Mouse (Mus musculus) forebrain, postnatal 0 days (tissue): ENCODE measurements at regions not wholly inside any gene's neighbourhood (a gene's known extent, or its start where the extent isn't known, plus 50 kb on each side); places are given as distances from the start of the nearest gene placed in this dataset.

Experiments
- ATAC-seq: fragments of 200-750 bp; cut with Nextera tagmentation; 2 replicates; pipeline ENCODE4 v1.8.0; 2017; ENCODE audit warnings: mild to moderate bottlenecking, moderate library complexity
- DNase-seq: peaks from one replicate; pipeline ENCODE4 v3.0.0-alpha.2; 2015
- H3K27ac ChIP-seq: fragments of 300-500 bp; sonication (generic); 2 replicates; pipeline ENCODE4 v1.5.1; 2014; ENCODE audit warnings: low read depth, mild to moderate bottlenecking, antibody characterized with exemption, low read length, moderate library complexity, mixed read lengths
- H3K27me3 ChIP-seq: fragments of 300-500 bp; sonication (generic); 2 replicates; pipeline ENCODE4 v1.6.1; 2014; ENCODE audit warnings: mild to moderate bottlenecking, low read length, mixed read lengths; ENCODE audit not compliant: insufficient read depth
- H3K36me3 ChIP-seq: fragments of 300-500 bp; sonication (generic); 2 replicates; pipeline ENCODE4 v1.6.1; 2014; ENCODE audit warnings: mild to moderate bottlenecking, moderate library complexity; ENCODE audit not compliant: insufficient read depth
- H3K4me1 ChIP-seq: fragments of 300-500 bp; sonication (generic); 2 replicates; pipeline ENCODE4 v1.6.1; 2014; ENCODE audit warnings: antibody characterized with exemption; ENCODE audit not compliant: insufficient read depth
- H3K4me2 ChIP-seq: fragments of 300-500 bp; sonication (generic); 2 replicates; pipeline ENCODE4 v1.6.1; 2014; ENCODE audit warnings: low read depth, mild to moderate bottlenecking, moderate library complexity
- H3K4me3 ChIP-seq: fragments of 300-500 bp; sonication (generic); 2 replicates; pipeline ENCODE4 v1.5.1; 2014; ENCODE audit warnings: low read depth, low read length, mixed read lengths
- H3K9ac ChIP-seq: fragments of 300-500 bp; sonication (generic); 2 replicates; pipeline ENCODE4 v1.6.1; 2014; ENCODE audit warnings: mild to moderate bottlenecking
- H3K9me3 ChIP-seq: fragments of 300-500 bp; sonication (generic); 2 replicates; pipeline ENCODE4 v1.6.1; 2016; ENCODE audit warnings: low read length
- CTCF ChIP-seq: sonication (generic); IDR thresholded peaks from 2 replicates; pipeline ENCODE4 v1.5.1; 2016; ENCODE audit warnings: antibody characterized with exemption, control low read depth, low read depth
- WGBS: fragments of 180-500 bp; shearing (Covaris S2); extraction: QIAGEN DNeasy Blood & Tissue Kit; methylation state at CpG from one replicate; pipeline ENCODE4 v1.1.7; 2014; 5-methylcytosine and 5-hydroxymethylcytosine counted together

DNA sequence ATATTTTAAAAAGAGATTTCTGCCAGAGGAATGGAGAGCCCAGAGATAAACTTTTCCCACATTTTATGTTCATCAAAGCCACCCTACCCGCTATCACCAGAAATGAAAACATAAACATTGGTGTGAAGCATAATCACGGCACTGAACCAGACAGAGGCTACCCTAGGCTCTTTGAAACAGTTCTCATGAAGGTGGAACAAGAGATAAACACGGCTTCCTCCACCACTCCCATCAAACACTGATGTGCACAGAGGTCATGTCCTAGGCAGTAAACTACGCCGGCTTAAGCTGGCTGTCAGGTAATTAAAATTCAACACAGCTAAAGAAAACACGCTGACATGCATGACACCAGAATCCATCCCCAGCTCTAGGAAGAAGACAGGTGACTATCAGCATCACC, 182.5 kb downstream of the Mreg start:
- no peak for TF ChIP-seq CTCF
- no peak overlapping the region for H3K9ac ChIP-seq
- no peak overlapping the region for H3K4me2 ChIP-seq
- no peaks in the 10 kb centered on the region for H3K9me3 ChIP-seq
- no peak for ATAC-seq
- no peak overlapping the region for H3K4me3 ChIP-seq
- no peak for DNase-seq
- H3K36me3 ChIP-seq = no peaks in the 10 kb centered on the region
- no peaks in the 10 kb centered on the region for H3K4me1 ChIP-seq
- no peak overlapping the region for H3K27ac ChIP-seq
- 91% methylated on average over 6 of the region's 6 CpGs for WGBS
- no peaks in the 10 kb centered on the region for H3K27me3 ChIP-seq

DNA sequence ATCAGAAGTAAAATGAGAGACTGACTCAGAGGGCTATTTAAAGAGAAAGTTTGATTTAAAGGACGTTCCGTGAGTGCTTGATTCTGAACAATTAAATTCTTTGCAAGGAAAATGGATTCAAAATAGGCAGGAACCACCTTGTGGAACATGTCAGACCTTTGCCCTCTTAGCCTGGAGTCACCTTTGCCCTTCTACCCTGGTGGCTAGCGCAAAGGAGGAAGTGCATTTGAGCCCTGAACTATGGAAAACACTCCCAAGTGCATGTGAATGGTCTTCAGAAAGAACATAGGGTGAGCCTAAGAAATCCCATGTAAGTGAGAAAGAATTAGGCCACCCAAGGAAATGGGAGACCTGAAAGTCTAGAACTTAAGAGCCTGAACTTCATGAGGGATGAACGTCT, 185.2 kb downstream of the Mreg start:
- no peak for ATAC-seq
- TF ChIP-seq CTCF = no peak
- Histone ChIP-seq H3K4me2 (no peak overlapping the region), H3K4me1 (no peaks in the 10 kb centered on the region), H3K36me3 (no peaks in the 10 kb centered on the region), H3K27me3 (no peaks in the 10 kb centered on the region), H3K27ac (no peak overlapping the region), H3K9me3 (no peaks in the 10 kb centered on the region), H3K4me3 (no peak overlapping the region), H3K9ac (no peak overlapping the region)
- 95% methylated on average over 4 of the region's 4 CpGs for WGBS
- no peak for DNase-seq

DNA sequence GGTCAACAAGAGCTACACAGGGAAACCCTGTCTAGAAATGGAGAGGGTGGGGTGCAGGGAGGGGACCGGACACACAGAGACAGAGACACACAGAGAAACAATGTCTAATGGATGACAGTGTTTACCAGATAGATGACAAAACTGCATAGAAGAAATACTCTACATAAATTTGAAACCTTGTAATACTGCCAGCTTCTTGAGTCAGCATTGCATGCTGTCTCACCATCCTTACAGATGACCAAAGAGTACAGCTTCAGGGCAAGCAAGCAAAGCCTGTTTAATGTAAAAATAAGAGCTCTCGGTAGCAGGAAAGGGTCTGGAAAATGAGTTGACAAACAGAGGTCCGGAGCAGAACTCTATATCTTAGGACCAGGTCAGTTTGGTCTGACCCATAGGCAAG, 189.5 kb downstream of the Mreg start:
- H3K27me3 ChIP-seq = no peaks in the 10 kb centered on the region
- H3K27ac ChIP-seq = no peak overlapping the region
- no peak for DNase-seq
- no peak overlapping the region for H3K9ac ChIP-seq
- no peak for ATAC-seq
- no peaks in the 10 kb centered on the region for H3K4me1 ChIP-seq
- H3K36me3 ChIP-seq = no peaks in the 10 kb centered on the region
- no peak overlapping the region for H3K4me2 ChIP-seq
- no peak for TF ChIP-seq CTCF
- 96% methylated on average over 3 of the region's 3 CpGs for WGBS
- H3K4me3 ChIP-seq = no peak overlapping the region
- H3K9me3 ChIP-seq = no peaks in the 10 kb centered on the region

DNA sequence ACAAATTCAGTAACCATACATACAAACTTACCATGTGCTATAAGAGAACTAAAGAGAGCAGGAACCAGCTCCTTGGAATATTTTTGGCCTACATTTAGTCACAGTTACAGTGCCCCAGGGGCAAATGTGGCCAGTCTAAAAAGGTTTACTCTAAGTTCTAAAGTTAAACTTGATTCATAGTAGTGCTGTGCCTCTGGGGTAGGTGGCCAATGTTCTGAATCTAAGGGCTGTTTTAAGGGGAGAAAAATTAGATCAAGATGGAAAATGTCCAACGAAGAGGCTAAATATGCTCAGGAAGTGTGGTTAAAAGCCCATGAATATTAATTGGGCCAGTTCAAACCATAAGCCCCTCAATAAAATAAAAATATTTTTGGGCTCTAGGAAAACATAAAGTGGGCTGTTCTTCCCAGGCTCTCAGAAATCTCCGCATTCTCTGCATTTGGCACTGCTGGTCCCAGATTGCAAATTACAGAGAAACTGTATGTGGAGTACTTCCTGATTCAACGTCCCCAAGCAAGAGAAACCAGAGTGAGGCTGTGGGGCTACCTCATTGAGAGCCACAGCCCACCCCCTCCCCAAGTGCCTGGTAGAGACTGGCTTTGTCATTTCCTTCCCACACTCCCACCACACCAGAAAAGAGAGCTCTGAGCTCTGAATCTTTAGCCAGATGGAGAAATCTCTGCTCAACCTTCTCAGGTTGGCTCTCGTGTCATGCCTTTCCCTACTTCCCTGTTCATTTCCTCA, 193.5 kb downstream of the Mreg start:
- no peak for ATAC-seq
- WGBS = 73% methylated on average over 4 of the region's 4 CpGs
- TF ChIP-seq CTCF = no peak

DNA sequence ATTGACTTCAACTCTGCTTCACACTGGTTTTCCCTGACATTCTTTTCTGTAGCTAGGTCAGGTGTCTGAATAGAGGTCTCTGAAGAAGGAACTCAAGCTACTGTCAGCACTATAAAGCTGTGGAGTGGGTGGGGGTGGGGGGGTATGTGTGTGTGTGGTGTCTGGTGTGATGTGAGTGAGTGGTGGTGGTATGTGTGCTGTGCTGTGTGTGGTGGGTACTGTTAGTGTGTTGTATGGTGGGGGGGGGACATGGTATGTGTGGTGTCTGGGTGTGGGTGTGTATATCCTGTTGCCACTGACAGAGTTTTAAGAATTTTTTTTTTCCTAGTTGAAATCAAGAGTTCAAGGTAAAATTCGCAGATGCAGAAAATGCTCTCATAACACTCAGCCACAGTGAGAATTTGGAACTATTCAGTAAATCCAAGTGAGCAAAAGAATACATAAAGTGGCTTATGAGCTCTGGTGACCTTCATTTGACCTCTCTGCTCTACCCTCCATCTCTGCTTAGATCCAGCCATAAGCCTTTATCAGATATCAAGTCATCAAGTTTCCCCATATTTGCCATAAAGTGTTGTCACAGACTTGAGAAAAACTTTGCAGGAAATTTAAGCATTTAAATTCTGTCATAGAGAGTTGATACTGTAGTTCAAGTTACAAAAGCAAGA, 194.2 kb downstream of the Mreg start:
- Histone ChIP-seq H3K4me3 (no peak overlapping the region), H3K27ac (no peak overlapping the region), H3K27me3 (no peaks in the 10 kb centered on the region), H3K9me3 (no peaks in the 10 kb centered on the region), H3K4me1 (no peaks in the 10 kb centered on the region), H3K36me3 (no peaks in the 10 kb centered on the region), H3K9ac (no peak overlapping the region), H3K4me2 (no peak overlapping the region)
- ATAC-seq (no peak), DNase-seq (no peak)
- WGBS = 80% methylated on average over 1 of the region's 1 CpGs
- TF ChIP-seq CTCF = no peak

More for the DNA sequence above, 193.5 kb downstream of the Mreg start:
- H3K4me2 ChIP-seq = no peak overlapping the region
- H3K27ac ChIP-seq = no peak overlapping the region
- no peak for DNase-seq
- no peaks in the 10 kb centered on the region for H3K9me3 ChIP-seq
- no peaks in the 10 kb centered on the region for H3K27me3 ChIP-seq
- H3K4me1 ChIP-seq = no peaks in the 10 kb centered on the region
- no peaks in the 10 kb centered on the region for H3K36me3 ChIP-seq
- no peak overlapping the region for H3K9ac ChIP-seq
- H3K4me3 ChIP-seq = no peak overlapping the region

DNA sequence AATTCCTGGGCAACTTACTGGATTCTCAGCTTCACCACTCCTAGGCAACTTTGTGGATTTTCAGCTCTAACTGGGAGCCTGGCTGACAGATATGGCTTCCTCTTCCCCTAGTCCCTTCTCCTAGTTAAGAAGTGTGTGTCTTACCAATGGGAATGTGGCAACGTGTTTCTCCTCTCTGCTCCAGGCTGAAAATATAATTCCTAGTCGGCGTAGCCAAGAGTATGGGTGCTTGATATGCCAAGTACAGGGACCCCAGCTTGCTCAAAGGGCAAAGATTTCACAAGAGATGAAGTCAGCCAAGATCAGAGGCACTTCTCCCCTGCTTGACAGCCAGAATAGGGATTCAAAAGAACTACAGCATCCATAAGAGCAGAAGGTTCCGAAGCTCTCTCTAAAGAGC, 196.6 kb downstream of the Mreg start:
- DNase-seq (no peak), ATAC-seq (peak; percentile 63)
- Histone ChIP-seq H3K9me3 (no peaks in the 10 kb centered on the region), H3K4me3 (no peak overlapping the region), H3K4me2 (no peak overlapping the region), H3K4me1 (no peaks in the 10 kb centered on the region), H3K27me3 (no peaks in the 10 kb centered on the region), H3K27ac (no peak overlapping the region), H3K9ac (no peak overlapping the region), H3K36me3 (no peaks in the 10 kb centered on the region)
- no peak for TF ChIP-seq CTCF
- WGBS = 84% methylated on average over 4 of the region's 4 CpGs

DNA sequence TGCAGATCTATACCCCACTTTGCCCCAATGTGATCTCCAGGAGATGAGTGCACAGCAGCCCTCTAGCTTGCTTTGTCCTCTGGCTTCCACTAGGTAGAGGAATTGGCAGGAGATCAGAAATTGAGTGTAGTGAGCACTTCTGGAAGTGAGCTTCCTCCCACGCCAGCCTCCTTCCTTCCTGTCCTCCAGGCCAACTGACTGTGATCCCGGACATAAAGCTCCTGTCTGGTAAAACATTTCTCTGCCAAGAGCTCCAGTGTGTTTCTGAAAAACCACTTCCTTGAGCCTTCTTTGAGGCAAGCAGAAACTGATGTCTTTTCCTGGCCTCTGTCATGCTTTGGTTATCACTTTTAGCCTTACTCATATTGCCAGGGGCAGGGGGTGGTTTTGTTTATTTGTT, 197.5 kb downstream of the Mreg start:
- no peak overlapping the region for H3K27ac ChIP-seq
- H3K27me3 ChIP-seq = no peaks in the 10 kb centered on the region
- H3K9ac ChIP-seq = no peak overlapping the region
- no peak overlapping the region for H3K4me2 ChIP-seq
- WGBS = 71% methylated on average over 2 of the region's 2 CpGs
- H3K4me3 ChIP-seq = no peak overlapping the region
- ATAC-seq (no peak), DNase-seq (no peak)
- no peaks in the 10 kb centered on the region for H3K36me3 ChIP-seq
- TF ChIP-seq CTCF = no peak
- no peaks in the 10 kb centered on the region for H3K9me3 ChIP-seq
- H3K4me1 ChIP-seq = no peaks in the 10 kb centered on the region
